Mouse (Mus musculus): Measurements from ENCODE around the gene Krt80.

DNA sequence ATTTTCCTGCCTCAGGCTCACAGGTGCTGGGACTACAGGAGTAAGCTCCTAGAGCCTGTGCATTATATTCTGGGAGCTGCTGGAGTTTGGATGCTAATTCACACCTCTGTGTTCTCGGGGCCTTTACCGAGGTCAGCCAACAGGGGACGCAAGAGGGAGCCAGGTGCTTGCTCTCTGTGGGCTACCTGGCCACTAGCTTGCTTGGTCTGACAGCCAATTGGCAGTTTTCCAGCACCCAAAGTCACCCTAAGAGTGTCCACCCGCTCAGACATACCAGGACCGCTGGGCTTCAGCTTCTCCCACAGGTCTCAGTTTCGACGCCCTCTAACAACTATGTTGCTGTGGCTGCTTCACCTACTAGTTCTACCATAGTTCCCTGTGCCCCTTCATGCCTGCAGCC, 24.9 kb upstream of the Krt80 start:
- TF ChIP-seq CTCF (IDR thresholded peaks at IDR 0.05; ENCODE audit: control insufficient read depth, insufficient read depth, insufficient read length): no peak
- no peak for TF ChIP-seq MAX (IDR thresholded peaks at IDR 0.05)
- TF ChIP-seq FOSL1 (IDR thresholded peaks at IDR 0.05; ENCODE audit: insufficient read depth, low read length, poor library complexity, severe bottlenecking): no peak
- TF ChIP-seq MYOG (IDR thresholded peaks at IDR 0.05; ENCODE audit: control insufficient read depth, extremely low read depth, insufficient read length): no peak
- TF ChIP-seq CEBPB (IDR thresholded peaks at IDR 0.05; ENCODE audit: low read depth): no peak
- TF ChIP-seq USF1 (IDR thresholded peaks at IDR 0.05; ENCODE audit: low read depth): no peak
- no peak for TF ChIP-seq MYOD1 (IDR thresholded peaks at IDR 0.05; ENCODE audit: control insufficient read depth, insufficient read length, low read depth)

Data from C2C12 (cell line).